Mouse (Mus musculus): ENCODE measurements at regions not wholly inside any gene's neighbourhood (a gene's known extent, or its start where the extent isn't known, plus 50 kb on each side); places are given as distances from the start of the nearest gene placed in this dataset.

DNA sequence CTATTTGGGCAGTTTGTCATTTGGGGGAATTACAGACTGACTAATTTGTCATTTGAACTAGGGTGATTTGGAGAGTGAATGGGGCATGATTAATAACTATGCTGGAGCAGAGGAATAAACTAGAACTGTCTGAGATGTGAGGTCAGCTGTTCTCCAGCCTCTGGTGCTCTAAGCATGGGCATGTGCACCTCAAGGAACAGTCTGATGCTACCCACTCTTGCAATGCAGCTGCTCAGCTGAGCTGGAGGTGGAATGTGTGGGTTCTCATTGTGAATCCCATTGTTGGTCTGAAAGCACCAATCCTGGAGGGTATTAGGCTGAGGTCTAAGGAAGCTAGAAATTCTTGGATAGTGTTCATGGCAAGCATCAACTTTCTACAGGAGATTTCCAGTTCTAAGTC, 192.8 kb upstream of the Slc30a5 start:
- TF ChIP-seq EP300 (IDR thresholded peaks at IDR 0.05; ENCODE audit: low read length) (no peak), CTCF (conservative IDR thresholded peaks at IDR 0.05 in 1 of 2, IDR thresholded peaks at IDR 0.05 in 1 of 2; ENCODE audit: low read depth in 2 of 2, low read length in 2 of 2) (no peak), POLR2AphosphoS2 (IDR thresholded peaks at IDR 0.05; ENCODE audit: low read depth, low read length) (no peak), USF1 (IDR thresholded peaks at IDR 0.05; ENCODE audit: low read depth, low read length) (no peak), E2F4 (IDR thresholded peaks at IDR 0.05; ENCODE audit: insufficient replicate concordance, low read depth, low read length) (no peak), CHD2 (IDR thresholded peaks at IDR 0.05; ENCODE audit: low read length) (no peak), ZKSCAN1 (IDR thresholded peaks at IDR 0.05; ENCODE audit: borderline replicate concordance, low read depth, low read length) (no peak), MYC (IDR thresholded peaks at IDR 0.05; ENCODE audit: low read depth, low read length) (no peak), JUN (IDR thresholded peaks at IDR 0.05; ENCODE audit: insufficient read depth, low read depth, low read length) (no peak), BHLHE40 (IDR thresholded peaks at IDR 0.05; ENCODE audit: low read depth, low read length) (no peak), POLR2A (IDR thresholded peaks at IDR 0.05; ENCODE audit: low read depth, low read length) (no peak), MAX (IDR thresholded peaks at IDR 0.05; ENCODE audit: low read length) (no peak)

All from CH12.LX (cell line).